Mouse (Mus musculus): ENCODE results near the gene Cxcl3.

Gene Cxcl3

GRCm38 (mm10) chr5:90785659-90786588 lies at the start of gene Cxcl3:
TSS of gene Cxcl3 (plus strand) at chr5:90786103.
- in situ Hi-C loops (cut with MboI, MseI), result loop anchor here (5.0 kb wide), 1 partner anchor 129 kb away; no protein-coding TSS in a partner anchor

- in situ Hi-C loops (cut with MboI, MseI), result no loop called here
Observed at GRCm38 (mm10) chr5:90742029-90742428, 43.9 kb upstream of the Cxcl3 start.

- in situ Hi-C loops (cut with MboI, MseI), result no loop called here
Observed at GRCm38 (mm10) chr5:90753934-90754333, 32.0 kb upstream of the Cxcl3 start.

GRCm38 (mm10) chr5:90758020-90758605 lies 27.8 kb upstream of the Cxcl3 start:
- in situ Hi-C loops (cut with MboI, MseI), result no loop called here

- in situ Hi-C loops (cut with MboI, MseI), result no loop called here
Observed at GRCm38 (mm10) chr5:90759077-90760065, 26.5 kb upstream of the Cxcl3 start, which contains the start of gene Cxcl5. TSS of gene Cxcl5 (plus strand) at chr5:90759360.

- in situ Hi-C loops (cut with MboI, MseI), result no loop called here
Observed at GRCm38 (mm10) chr5:90760303-90760702, 25.6 kb upstream of the Cxcl3 start.

GRCm38 (mm10) chr5:90760844-90761243 lies 25.1 kb upstream of the Cxcl3 start:
- in situ Hi-C loops (cut with MboI, MseI), result no loop called here

- in situ Hi-C loops (cut with MboI, MseI), result no loop called here
Observed at GRCm38 (mm10) chr5:90761834-90762233, 24.1 kb upstream of the Cxcl3 start.

- in situ Hi-C loops (cut with MboI, MseI), result no loop called here
Observed at GRCm38 (mm10) chr5:90763912-90764665, 21.8 kb upstream of the Cxcl3 start.

GRCm38 (mm10) chr5:90765821-90766606 lies 19.9 kb upstream of the Cxcl3 start:
- in situ Hi-C loops (cut with MboI, MseI), result no loop called here

- in situ Hi-C loops (cut with MboI, MseI), result no loop called here
Observed at GRCm38 (mm10) chr5:90768218-90768617, 17.7 kb upstream of the Cxcl3 start, which contains the start of gene Ppbp. TSS of gene Ppbp (plus strand) at chr5:90768518.

- in situ Hi-C loops (cut with MboI, MseI), result no loop called here
Observed at GRCm38 (mm10) chr5:90771369-90771768, 14.5 kb upstream of the Cxcl3 start.

- in situ Hi-C loops (cut with MboI, MseI), result no loop called here
Observed at GRCm38 (mm10) chr5:90771880-90772653, 13.8 kb upstream of the Cxcl3 start, which contains the start of gene Pf4. TSS of gene Pf4 (plus strand) at chr5:90772435.

GRCm38 (mm10) chr5:90775562-90775961 lies 10.3 kb upstream of the Cxcl3 start:
- in situ Hi-C loops (cut with MboI, MseI), result no loop called here

GRCm38 (mm10) chr5:90777621-90778020 lies 8.3 kb upstream of the Cxcl3 start:
- in situ Hi-C loops (cut with MboI, MseI), result no loop called here

- in situ Hi-C loops (cut with MboI, MseI), result no loop called here
Observed at GRCm38 (mm10) chr5:90778856-90779255, 7.0 kb upstream of the Cxcl3 start.

GRCm38 (mm10) chr5:90783697-90784096 lies 2.2 kb upstream of the Cxcl3 start:
- in situ Hi-C loops (cut with MboI, MseI), result no loop called here

- in situ Hi-C loops (cut with MboI, MseI), result loop anchor here (5.0 kb wide), 1 partner anchor 131 kb away; no protein-coding TSS in a partner anchor
Observed at GRCm38 (mm10) chr5:90788114-90788513, 2.2 kb downstream of the Cxcl3 start.
